Mouse (Mus musculus) 3134 (cell line): ENCODE measurements around the gene Arhgef38.

ENCODE experiments used
- DNase-seq: peaks from one replicate; pipeline ENCODE4 v3.0.0-alpha.2; 2011; ENCODE audit warnings: low spot score; ENCODE audit not compliant: insufficient read length; ENCODE audit errors: extremely low read depth

Gene Arhgef38

DNA sequence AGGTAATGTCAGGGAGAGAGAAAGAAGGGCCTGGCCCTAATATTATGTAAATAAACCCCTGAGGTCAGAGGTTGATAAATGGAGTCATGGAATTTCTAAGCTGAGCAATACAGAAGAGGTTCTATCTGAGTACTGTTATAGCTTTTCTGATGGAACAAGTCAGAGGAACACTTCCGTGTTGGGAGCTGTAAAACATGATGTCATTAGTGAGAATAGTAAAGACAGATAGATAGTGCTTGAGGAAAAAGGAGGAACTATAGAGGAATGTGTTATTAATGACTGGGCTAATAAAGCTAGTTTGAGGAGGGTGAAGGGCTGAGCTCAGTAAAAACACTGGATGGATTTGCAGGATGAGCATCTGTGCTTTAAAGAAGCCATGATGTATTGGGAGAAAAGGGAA is 140.4 kb downstream of the Arhgef38 start:
- DNase-seq, result no peak

GRCm38 (mm10) chr3:133092936-133093335 is 141.8 kb downstream of the Arhgef38 start:
- no peak for DNase-seq

DNA sequence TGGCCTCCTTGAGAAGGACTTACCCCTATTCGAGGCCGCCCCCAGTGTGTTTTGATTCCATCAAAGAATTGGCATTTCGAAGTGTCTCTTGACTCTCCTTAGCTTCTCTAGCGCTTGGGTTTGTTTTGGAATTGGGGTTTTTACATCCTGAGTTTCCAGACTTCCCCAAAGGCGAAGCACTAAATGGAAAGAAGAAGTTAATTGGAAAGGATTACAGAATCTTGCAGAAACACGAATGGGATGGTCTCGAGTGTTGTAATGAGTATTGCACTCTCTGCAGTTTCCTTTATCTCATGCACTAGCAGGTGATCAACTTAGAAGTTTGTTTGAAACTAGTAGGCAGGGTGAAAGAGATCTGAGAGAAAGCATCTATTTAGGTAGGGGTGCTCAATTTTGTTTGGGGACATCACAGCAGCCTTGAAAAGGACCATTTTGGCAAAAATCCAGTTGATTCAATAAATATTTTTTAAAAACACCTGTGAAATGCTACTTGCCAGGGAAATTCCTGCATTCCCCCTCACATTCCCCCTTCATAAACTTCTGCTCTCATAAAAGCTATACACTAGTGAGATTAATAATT is 142.4 kb downstream of the Arhgef38 start:
- DNase-seq, result no peak

- peak; percentile 91 for DNase-seq
These were observed 143.0 kb downstream of the Arhgef38 start, which contains the start of the genes Ints12 and Gstcd for GRCm38 (mm10) chr3:133091664-133092273. Gene Ints12 (plus strand): TSS chr3:133091840. Gene Gstcd (minus strand): TSS chr3:133092033.

DNA sequence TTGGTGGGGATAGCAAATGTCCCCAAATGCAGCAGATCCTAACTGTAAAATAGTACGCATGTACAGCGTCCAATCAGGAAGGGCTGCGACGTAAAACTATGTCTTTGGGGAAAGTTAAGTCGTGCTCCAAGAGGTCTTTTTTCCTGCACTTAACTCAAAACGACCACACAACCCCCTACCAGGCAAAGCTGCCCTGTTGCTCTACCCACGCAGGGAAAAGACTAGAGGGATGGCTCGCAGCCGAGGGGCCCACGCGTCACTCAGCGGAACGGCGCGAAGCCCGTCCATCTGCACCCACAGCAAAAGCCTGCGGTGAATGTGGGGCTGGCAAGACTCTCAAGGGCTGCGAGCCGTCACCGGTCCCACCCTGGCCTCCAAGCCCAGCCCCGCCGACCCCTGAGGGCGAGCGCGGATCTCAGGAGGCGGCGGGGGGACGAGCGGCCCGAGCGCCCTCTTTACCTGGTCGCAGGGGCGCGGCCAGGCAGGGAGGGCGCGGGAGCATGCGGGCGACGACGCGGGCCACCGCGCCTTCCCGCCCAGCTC is 143.6 kb downstream of the Arhgef38 start:
- peak; percentile 86 for DNase-seq

DNA sequence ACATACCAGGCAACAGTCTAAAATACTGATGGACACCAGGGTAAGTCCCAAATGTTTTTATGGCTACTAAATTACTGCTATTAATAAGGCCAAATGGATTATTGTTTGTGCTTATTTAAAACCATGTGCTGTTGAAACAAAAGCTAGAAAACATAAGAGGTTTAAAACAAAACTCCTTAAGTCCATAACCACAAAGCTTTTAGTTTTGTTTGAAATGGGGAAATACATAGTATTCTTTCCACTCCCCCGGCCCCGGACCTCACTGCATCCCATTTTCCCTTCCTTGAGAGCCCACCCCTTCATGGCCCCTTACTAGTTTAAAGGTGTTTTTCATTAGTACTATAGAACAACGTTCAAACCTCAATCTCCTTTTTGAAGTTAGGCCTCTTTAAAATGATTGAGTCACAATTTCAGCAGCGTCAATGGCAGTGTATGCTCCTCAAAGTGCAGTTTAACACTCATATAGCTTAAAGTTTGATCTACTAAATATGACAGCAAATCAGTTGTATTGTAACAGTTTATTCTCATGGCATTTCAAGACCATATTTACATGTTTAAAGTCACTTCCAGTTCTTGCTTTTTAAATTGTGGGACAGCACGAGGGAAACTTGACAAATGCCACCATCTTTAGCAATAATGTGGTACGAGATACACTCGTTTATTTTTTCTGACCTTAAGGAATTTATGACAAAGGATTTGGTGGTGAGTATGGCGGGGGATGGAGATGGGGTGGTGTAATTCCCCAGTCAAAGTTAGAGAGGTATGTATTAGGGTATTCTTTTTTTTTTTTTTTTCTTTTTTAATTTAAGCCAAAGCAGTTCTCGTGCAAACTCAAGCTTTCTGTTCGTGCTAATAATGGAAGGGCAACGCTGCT is 144.3 kb downstream of the Arhgef38 start:
- no peak for DNase-seq

DNA sequence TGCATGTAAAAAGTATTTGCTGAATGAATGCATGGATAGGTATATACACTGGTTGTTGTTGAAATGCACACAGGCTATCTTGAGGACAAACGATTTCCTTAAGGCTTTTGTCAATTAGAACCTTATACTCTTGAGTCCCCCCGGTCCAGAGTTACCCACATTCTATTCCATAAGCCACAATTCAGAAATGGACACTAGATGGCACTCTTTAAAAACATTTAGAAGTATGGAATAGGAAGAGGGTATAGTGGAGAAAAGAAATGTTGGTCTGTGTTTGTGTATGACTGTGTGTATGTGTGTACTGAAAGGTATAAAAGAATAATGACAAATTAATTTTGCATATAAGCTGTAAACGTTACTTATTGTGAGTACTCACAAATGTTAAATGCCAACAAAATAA is 148.9 kb downstream of the Arhgef38 start:
- peak; percentile 32 for DNase-seq

DNA sequence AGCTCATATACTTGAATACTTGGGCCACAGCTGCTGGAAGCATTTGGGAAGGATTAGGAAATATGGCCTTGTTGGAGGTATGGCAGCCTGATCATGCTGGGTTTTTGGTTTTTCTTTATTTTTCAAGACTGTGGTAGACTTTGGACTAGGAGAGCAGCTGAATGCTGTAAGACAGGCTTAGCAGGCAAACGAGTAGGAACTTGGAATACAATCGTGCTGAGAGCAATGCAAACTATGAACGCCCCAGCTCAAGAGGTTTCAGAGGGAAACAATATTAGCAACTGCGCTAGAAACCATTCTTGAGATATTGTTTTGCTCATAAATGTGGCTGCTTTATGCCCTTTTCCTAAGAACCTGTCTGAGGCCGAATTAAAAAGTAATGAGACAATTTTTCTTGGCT is 152.0 kb downstream of the Arhgef38 start:
- DNase-seq, result no peak

- no peak for DNase-seq
These were observed 159.2 kb downstream of the Arhgef38 start for GRCm38 (mm10) chr3:133075560-133075959.
